Mouse (Mus musculus) neural tube, embryonic 12.5 days (tissue): ENCODE data around the gene Hist1h3g. TPM values are rescaled to one million over a fixed set of nuclear protein-coding genes. Genes with fewer than 3 reads are reported as not detected.
"Not testable (repeated sequence)": the region's sequence is repeated elsewhere in the genome, so short reads cannot be mapped to it uniquely, and the experiment has no call there.

Experiments
- ATAC-seq: fragments of 200-750 bp; cut with Nextera tagmentation; 2 replicates; pipeline ENCODE4 v1.8.0; 2017; ENCODE audit warnings: low read depth, mild to moderate bottlenecking, moderate TSS enrichment, moderate library complexity; ENCODE audit not compliant: low FRiP score
- H3K27ac ChIP-seq: fragments of 300-500 bp; sonication (generic); 2 replicates; pipeline ENCODE4 v1.5.1; 2016
- H3K27me3 ChIP-seq: fragments of 300-500 bp; sonication (generic); replicated peaks from 2 replicates; pipeline ENCODE4 v1.6.1; 2016; ENCODE audit warnings: mild to moderate bottlenecking
- H3K36me3 ChIP-seq: fragments of 300-500 bp; sonication (generic); 2 replicates; pipeline ENCODE4 v1.6.1; 2016; ENCODE audit warnings: mild to moderate bottlenecking
- H3K4me1 ChIP-seq: fragments of 300-500 bp; sonication (generic); 2 replicates; pipeline ENCODE4 v1.6.1; 2016
- H3K4me2 ChIP-seq: fragments of 300-500 bp; sonication (generic); replicated peaks from 2 replicates; pipeline ENCODE4 v1.6.1; 2016; ENCODE audit warnings: mild to moderate bottlenecking
- H3K4me3 ChIP-seq: fragments of 300-500 bp; sonication (generic); 2 replicates; pipeline ENCODE4 v1.5.1; 2016
- H3K9ac ChIP-seq: fragments of 300-500 bp; sonication (generic); 2 replicates; pipeline ENCODE4 v1.6.1; 2016; ENCODE audit warnings: mild to moderate bottlenecking
- H3K9me3 ChIP-seq: fragments of 300-500 bp; sonication (generic); 2 replicates; pipeline ENCODE4 v1.6.1; 2016; ENCODE audit warnings: mild to moderate bottlenecking
- WGBS: fragments of 180-500 bp; shearing (Covaris S2); methylation state at CpG from one replicate; pipeline ENCODE4 v1.1.7; 2016; 5-methylcytosine and 5-hydroxymethylcytosine counted together
- polyA plus RNA-seq: library from polyadenylated mRNA; unstranded; fragments of >200 nt; fragmentation: Nextera tagmentation; extraction: Ambion mirVana; gene quantifications from 2 replicates; pipeline ENCODE4 v1.2.1, GENCODE M21; 2016

The Hist1h3g gene
- polyA plus RNA-seq, 1 experiment from 2014 or later: 3.0 TPM

DNA sequence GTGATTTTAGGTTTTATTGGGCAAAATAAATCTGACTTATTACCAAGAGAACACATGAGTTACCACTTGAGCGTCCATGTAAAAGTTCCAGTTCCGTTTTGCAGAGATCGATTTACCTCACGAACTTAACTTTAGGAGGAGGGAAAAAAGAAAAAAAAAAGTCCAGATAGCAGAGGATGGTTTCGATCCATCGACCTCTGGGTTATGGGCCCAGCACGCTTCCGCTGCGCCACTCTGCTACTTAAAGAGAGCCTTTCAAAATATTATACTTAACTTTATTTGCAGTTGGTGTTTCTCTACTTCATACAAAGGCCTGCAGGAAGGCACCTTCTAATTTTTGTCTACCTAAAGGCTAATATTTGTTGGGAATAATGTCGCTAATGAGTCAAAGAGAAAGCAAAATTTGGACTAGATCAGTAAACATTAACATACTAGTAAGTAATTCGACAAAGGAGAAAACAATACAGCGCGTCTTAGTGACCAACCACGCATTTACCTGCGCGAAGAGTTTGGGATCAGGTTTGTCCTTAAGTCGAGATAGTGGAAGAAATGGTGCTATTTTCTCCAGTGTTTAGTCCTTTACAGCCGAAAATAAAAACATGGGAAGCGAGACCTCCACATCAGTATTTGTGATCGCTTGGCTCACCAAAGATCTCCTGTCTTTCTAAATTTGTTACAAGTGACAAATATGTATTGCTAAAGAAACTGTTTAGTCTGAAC lies 4.9 kb upstream of the Hist1h3g start:
- no peaks in the 10 kb centered on the region for H3K36me3 ChIP-seq
- no peaks in the 10 kb centered on the region for H3K27me3 ChIP-seq
- H3K4me2 ChIP-seq: peak overlapping the region; percentile 70
- H3K9ac ChIP-seq: peak overlapping the region; percentile 73
- H3K4me3 ChIP-seq: peak overlapping the region; percentile 52
- no peak for ATAC-seq
- H3K27ac ChIP-seq: peak overlapping the region; percentile 89
- H3K9me3 ChIP-seq: no peaks in the 10 kb centered on the region
- under 1% methylated on average over 20 of the region's 20 CpGs for WGBS
- H3K4me1 ChIP-seq: peaks cover 16% of the 10 kb centered on the region

DNA sequence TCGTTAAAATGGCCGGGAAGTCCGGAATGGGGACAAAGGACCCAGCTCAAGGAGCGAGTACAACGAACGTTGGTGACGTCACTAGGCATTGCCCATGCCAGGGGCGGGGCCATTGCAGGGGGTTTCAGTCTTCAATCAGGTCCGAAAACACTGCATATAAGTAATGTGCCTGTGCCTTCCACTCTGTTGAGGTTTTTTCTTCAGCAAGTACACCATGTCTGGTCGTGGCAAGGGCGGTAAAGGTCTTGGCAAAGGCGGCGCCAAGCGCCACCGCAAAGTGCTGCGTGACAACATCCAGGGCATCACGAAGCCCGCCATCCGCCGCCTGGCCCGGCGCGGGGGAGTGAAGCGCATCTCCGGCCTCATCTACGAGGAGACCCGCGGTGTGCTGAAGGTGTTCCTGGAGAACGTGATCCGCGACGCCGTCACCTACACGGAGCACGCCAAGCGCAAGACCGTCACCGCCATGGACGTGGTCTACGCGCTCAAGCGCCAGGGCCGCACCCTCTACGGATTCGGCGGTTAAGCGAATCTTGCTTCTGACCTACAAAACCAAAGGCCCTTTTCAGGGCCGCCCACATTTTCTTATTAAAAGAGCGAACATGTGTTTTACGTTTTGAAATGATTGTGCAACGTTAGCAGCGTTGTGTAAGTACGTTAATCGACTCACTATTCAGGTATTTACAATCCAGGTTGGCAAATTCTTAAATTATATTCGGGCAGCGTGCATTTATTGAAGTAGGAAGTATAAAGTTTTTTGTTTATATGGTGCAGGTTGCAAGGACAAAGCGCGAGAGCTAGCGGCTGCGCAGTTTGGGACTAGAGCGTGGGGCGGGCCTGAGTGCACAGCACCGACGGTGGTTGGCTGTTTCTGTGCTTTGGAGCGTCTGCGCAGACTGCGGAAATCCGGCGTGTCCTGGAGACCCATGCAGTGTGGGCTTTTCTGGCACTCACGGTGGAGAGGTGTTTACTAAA lies 4.0 kb upstream of the Hist1h3g start, which contains the start of gene Hist1h4h:
Gene Hist1h4h (plus strand): TSS at position 150 of the 975 bp plus-strand sequence.
- Histone ChIP-seq H3K27ac (peak within 1 kb of the TSS; percentile 89), H3K4me1 (peaks cover 18% of the 10 kb centered on the region), H3K9ac (peak within 1 kb of the TSS; percentile 73), H3K9me3 (no peaks in the 10 kb centered on the region), H3K36me3 (no peaks in the 10 kb centered on the region), H3K27me3 (no peaks in the 10 kb centered on the region), H3K4me2 (peak within 1 kb of the TSS; percentile 70), H3K4me3 (peak within 1 kb of the TSS; percentile 52)
- peak; percentile 87 for ATAC-seq
- under 1% methylated on average over 60 of the region's 70 CpGs for WGBS

GRCm38 (mm10) chr13:23532262-23533075 lies 2.8 kb upstream of the Hist1h3g start:
- Histone ChIP-seq H3K27ac (peak overlapping the region; percentile 89; the same call in 1 of the 2 replicates), H3K27me3 (no peaks in the 10 kb centered on the region), H3K4me2 (peak overlapping the region; percentile 70), H3K9me3 (no peaks in the 10 kb centered on the region), H3K36me3 (no peaks in the 10 kb centered on the region), H3K4me1 (peaks cover 22% of the 10 kb centered on the region), H3K4me3 (peak overlapping the region; percentile 52), H3K9ac (peak overlapping the region; percentile 73)
- WGBS: 22% methylated on average over 9 of the region's 9 CpGs
- no peak for ATAC-seq

DNA sequence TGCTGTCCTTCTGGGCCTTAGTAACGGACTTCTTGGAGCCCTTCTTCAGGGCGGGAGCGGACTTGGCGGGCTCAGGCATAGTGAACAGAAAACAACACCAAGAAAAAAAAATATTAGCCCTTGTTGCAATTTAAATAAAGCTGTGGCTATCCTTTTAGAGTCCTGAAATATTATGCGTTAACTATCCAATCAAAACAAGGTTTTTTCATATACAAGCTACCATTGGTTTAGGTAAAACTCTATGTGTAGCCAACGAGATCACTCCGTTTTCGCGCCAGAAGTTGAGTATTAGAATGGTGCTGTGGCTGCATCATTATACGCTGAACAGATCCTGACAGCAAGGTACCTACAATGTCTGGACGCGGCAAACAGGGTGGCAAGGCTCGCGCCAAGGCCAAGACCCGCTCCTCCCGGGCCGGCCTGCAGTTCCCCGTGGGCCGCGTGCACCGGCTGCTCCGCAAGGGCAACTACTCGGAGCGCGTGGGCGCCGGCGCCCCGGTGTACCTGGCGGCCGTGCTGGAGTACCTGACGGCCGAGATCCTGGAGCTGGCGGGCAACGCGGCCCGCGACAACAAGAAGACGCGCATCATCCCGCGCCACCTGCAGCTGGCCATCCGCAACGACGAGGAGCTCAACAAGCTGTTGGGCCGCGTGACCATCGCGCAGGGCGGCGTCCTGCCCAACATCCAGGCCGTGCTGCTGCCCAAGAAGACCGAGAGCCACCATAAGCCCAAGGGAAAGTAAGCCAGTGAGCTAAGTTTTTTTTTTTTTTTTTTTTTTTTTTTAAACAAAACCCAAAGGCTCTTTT lies 1.5 kb upstream of the Hist1h3g start, which contains the start of gene Hist1h2af:
Gene Hist1h2af (plus strand): TSS at position 347 of the 808 bp plus-strand sequence.
- peak; percentile 30 for ATAC-seq
- peaks cover 22% of the 10 kb centered on the region for H3K4me1 ChIP-seq
- under 1% methylated on average over 26 of the region's 53 CpGs for WGBS

GRCm38 (mm10) chr13:23534368-23535131 lies 672 bp upstream of the Hist1h3g start:
- ATAC-seq: no peak
- Histone ChIP-seq H3K36me3 (no peaks in the 10 kb centered on the region), H3K9ac (peak overlapping the region; percentile 57), H3K27ac (peak overlapping the region; percentile 64), H3K9me3 (no peaks in the 10 kb centered on the region), H3K27me3 (no peaks in the 10 kb centered on the region), H3K4me2 (peak overlapping the region; percentile 70), H3K4me1 (peaks cover 22% of the 10 kb centered on the region), H3K4me3 (peak overlapping the region; percentile 46)
- WGBS: under 1% methylated on average over 15 of the region's 15 CpGs

More for the DNA sequence above, 1.5 kb upstream of the Hist1h3g start, which contains the start of gene Hist1h2af:
- H3K27ac ChIP-seq: peak within 1 kb of the TSS; percentile 66
- H3K27me3 ChIP-seq, H3K9me3 ChIP-seq, H3K36me3 ChIP-seq: not testable (repeated sequence)
- H3K4me3 ChIP-seq: peak within 1 kb of the TSS; percentile 46
- peak within 1 kb of the TSS; percentile 70 for H3K4me2 ChIP-seq
- H3K9ac ChIP-seq: peak within 1 kb of the TSS; percentile 57

DNA sequence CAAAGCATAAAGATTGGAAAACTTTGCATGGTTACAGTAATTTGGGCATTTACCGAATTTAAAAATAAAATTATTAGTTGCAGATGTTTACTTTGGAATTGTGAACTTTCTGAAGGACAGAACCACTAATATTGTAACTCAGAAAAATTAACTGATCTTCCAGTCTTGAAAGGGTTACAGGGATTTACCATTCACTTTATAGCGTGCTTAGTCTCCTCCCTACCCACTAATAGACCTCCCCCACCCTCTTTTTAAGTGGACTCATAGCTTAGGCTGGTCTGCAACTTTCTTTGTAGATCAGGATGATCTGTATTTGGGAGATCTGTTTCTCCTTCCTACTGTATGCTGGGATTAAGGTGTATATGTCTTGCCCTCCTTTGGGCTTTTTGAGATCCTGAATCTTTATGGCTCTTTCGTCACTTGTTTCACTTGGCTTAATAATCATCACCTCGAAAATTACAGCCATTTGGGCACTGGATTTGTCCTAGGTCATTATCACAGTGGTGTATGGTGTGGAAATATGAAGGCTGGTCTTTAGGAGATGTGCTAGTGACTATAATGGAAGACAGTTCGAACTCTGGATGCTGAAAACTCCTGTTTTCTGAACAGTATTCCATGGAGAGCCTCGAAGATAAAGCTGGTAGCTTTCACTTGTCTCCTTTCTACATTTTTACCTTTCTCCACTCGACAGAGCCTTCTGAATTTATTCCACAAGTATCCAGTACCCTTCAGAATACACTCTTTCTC lies 1.0 kb downstream of the Hist1h3g start:
- no peak for ATAC-seq
- H3K27ac ChIP-seq: no peak overlapping the region

DNA sequence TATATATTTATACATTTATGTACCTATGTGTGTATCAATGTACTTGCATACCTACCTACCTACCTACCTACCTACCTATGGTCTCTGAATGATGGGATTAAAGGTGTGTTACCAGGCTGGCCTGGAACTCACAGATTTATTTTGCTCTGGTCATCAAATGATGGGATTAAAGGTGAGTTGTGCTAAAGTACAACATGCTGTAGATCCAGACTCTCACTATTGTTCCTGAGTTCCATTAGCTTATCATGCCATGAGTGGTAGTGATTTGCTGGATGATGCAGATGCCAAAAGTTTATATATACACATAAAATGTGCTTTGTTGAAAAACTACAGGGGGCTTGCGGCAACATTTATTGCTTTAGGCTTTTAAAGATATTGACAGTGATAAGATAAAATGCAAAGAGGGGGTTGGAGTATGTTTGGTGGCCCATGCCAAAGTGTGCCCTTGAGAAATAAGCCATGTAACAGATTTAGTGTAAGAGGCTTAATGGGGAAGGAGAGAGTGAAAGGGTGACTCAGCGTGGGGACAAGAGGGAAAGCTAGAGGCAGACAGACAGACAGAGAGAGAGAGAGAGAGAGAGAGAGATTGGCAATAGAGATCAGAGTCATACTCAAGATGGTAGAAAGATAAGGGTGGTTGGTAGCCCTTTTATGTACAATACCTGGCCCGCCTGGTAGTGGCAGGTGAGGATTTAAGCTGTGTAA lies 1.9 kb downstream of the Hist1h3g start:
- Histone ChIP-seq H3K27ac (no peak overlapping the region), H3K27me3 (no peaks in the 10 kb centered on the region), H3K4me1 (peaks cover 22% of the 10 kb centered on the region), H3K9me3 (no peaks in the 10 kb centered on the region), H3K9ac (no peak overlapping the region), H3K36me3 (no peaks in the 10 kb centered on the region), H3K4me2 (peak overlapping the region; percentile 70), H3K4me3 (no peak overlapping the region)
- 77% methylated on average over 3 of the region's 3 CpGs for WGBS
- no peak for ATAC-seq

More for the DNA sequence above, 1.0 kb downstream of the Hist1h3g start:
- peak overlapping the region; percentile 62 for H3K9ac ChIP-seq
- H3K9me3 ChIP-seq: no peaks in the 10 kb centered on the region
- WGBS: 18% methylated on average over 7 of the region's 7 CpGs
- H3K4me1 ChIP-seq: peaks cover 22% of the 10 kb centered on the region
- no peaks in the 10 kb centered on the region for H3K27me3 ChIP-seq
- peak overlapping the region; percentile 31 for H3K4me3 ChIP-seq
- peak overlapping the region; percentile 70 for H3K4me2 ChIP-seq
- no peaks in the 10 kb centered on the region for H3K36me3 ChIP-seq

DNA sequence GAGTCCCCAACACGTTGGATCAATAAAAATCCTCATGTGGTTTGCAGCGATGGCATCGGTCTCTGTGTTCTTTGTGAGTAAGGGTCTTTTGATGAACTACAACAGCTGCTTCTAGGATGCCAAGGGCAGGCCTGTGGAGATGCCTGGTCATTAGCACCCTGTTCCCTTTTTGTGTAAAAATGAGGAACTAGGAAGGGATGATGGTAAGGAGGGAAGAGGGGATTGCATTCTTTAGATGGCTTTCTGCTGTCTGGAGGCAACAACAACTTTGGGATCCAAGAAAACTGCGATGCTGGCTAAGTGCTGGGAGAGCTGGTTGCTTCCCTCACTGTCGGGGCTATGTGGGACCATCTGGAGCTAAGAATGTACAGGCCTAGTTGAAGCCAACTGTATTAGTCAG lies 3.0 kb downstream of the Hist1h3g start:
- H3K4me2 ChIP-seq: no peak overlapping the region
- no peak overlapping the region for H3K4me3 ChIP-seq
- ATAC-seq: no peak
- no peaks in the 10 kb centered on the region for H3K9me3 ChIP-seq
- WGBS: 70% methylated on average over 5 of the region's 5 CpGs
- no peaks in the 10 kb centered on the region for H3K36me3 ChIP-seq
- H3K9ac ChIP-seq: no peak overlapping the region
- H3K4me1 ChIP-seq: peaks cover 11% of the 10 kb centered on the region
- H3K27ac ChIP-seq: no peak overlapping the region
- H3K27me3 ChIP-seq: no peaks in the 10 kb centered on the region

- WGBS: 79% methylated on average over 1 of the region's 1 CpGs
- H3K4me3 ChIP-seq, H3K4me1 ChIP-seq, H3K9me3 ChIP-seq, H3K27me3 ChIP-seq, H3K27ac ChIP-seq, ATAC-seq, H3K36me3 ChIP-seq, H3K4me2 ChIP-seq, H3K9ac ChIP-seq: not testable (repeated sequence)
Measured at GRCm38 (mm10) chr13:23539821-23540220, 4.6 kb downstream of the Hist1h3g start.
